Mouse (Mus musculus): Measurements from ENCODE around the gene Skap2. TPM values are rescaled to one million over a fixed set of nuclear protein-coding genes. Genes with fewer than 3 reads are reported as not detected.

The Skap2 gene
- polyA plus RNA-seq, 1 experiment, result 25.6 TPM

DNA sequence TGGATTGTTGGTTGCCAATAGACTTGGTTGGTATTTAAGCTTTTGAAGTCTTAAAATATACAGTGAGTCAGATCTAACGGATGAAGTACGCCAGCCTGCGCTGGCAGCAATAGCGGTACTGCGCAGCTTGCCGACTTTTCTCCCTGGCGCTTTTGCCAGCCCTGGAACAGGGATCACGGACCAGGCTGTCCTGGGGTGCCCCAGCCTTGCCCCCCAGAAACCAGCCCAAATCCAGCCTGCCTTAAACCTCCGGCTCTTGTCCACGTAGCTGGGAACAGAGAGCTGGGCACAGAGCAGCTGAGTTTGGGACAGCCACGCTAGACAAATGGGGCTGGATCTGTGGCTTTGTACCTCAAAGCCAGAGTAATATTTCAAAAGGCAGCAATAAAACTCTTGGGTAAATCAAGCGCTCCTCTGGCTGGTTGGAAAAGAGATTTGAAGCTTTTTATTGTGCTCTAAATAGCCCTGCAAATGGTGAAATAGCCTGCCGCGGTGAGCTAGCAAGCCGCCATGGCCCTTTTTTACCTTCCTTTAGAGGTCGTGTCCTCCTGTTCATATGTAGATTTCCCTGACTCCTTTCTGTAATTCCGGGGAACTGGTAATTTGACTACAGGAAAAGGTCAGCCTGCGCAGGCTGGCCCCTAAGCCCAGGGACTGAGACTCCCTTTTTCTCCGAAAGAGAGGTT, 6.2 kb downstream of the Skap2 start:
- Histone ChIP-seq H3ac (ENCODE audit: control insufficient read depth, insufficient read length) (no peak overlapping the region), H3K4me2 (ENCODE audit: low read depth) (peak overlapping the region; percentile 66), H3K27me3 (ENCODE audit: control insufficient read depth, insufficient read depth, insufficient read length) (no peaks in the 10 kb centered on the region), H3K79me2 (ENCODE audit: control insufficient read depth, insufficient read depth) (peaks cover 10% of the 10 kb centered on the region), H3K4me3 (peak overlapping the region; percentile 13), H3K36me3 (ENCODE audit: control insufficient read depth, insufficient read depth) (no peaks in the 10 kb centered on the region)
- peak; percentile 18 for TF ChIP-seq POLR2A (IDR thresholded peaks at IDR 0.05; ENCODE audit: insufficient read length, low read depth)
- TF ChIP-seq USF1 (IDR thresholded peaks at IDR 0.05; ENCODE audit: low read depth), result no peak
- TF ChIP-seq POLR2AphosphoS2 (IDR thresholded peaks at IDR 0.05; ENCODE audit: insufficient read length, low read depth), result no peak
- TF ChIP-seq TCF3 (IDR thresholded peaks at IDR 0.05; ENCODE audit: insufficient read length, low read depth), result no peak
- TF ChIP-seq MYOD1 (IDR thresholded peaks at IDR 0.05; ENCODE audit: control insufficient read depth in 1 of 3, insufficient read length in 2 of 3, low read depth in 2 of 3), result peak in 1 of 3 experiments; percentile 6
- TF ChIP-seq REST (IDR thresholded peaks at IDR 0.05; ENCODE audit: insufficient read depth, insufficient read length), result no peak

DNA sequence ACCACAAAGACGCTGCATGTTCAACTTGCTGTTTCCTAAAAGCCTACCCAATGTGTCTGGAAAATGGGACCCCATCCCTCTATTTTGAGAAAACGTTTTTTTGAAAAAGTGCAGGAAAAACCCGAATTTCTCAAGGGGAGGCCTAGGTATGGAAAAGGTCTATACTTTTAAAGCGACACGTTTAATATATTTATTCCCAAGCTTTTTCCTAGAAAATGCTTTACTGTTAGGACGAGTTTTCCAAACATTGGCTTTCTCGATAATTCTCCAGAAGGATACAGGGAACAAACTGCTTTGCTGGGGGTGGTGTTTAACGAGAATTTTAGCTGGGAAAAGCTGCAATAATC, 6.8 kb downstream of the Skap2 start:
- TF ChIP-seq POLR2AphosphoS2 (IDR thresholded peaks at IDR 0.05; ENCODE audit: insufficient read length, low read depth) (no peak), TCF3 (IDR thresholded peaks at IDR 0.05; ENCODE audit: insufficient read length, low read depth) (no peak), MYOD1 (IDR thresholded peaks at IDR 0.05; ENCODE audit: control insufficient read depth in 1 of 3, insufficient read length in 2 of 3, low read depth in 2 of 3) (no peak), SRF (IDR thresholded peaks at IDR 0.05; ENCODE audit: control insufficient read depth, insufficient read length, low read depth) (no peak), TCF12 (IDR thresholded peaks at IDR 0.05; ENCODE audit: insufficient read depth, poor library complexity, severe bottlenecking) (no peak), MYOG (IDR thresholded peaks at IDR 0.05; ENCODE audit: control insufficient read depth in 1 of 3, insufficient read depth in 1 of 3, insufficient read length in 2 of 3, low read depth in 2 of 3) (no peak), POLR2A (IDR thresholded peaks at IDR 0.05; ENCODE audit: insufficient read length, low read depth) (no peak), CEBPB (IDR thresholded peaks at IDR 0.05; ENCODE audit: insufficient read depth, poor library complexity, severe bottlenecking) (no peak), E2F4 (IDR thresholded peaks at IDR 0.05; ENCODE audit: insufficient read depth) (no peak), REST (IDR thresholded peaks at IDR 0.05; ENCODE audit: insufficient read depth, insufficient read length) (no peak), USF1 (IDR thresholded peaks at IDR 0.05; ENCODE audit: low read depth) (no peak), MAX (IDR thresholded peaks at IDR 0.05; ENCODE audit: low read depth) (no peak)
- Histone ChIP-seq H3K4me2 (ENCODE audit: low read depth) (peak overlapping the region; percentile 66), H3K4me3 (peak overlapping the region; percentile 13), H3K27me3 (ENCODE audit: control insufficient read depth, insufficient read depth, insufficient read length) (no peaks in the 10 kb centered on the region), H3K36me3 (ENCODE audit: control insufficient read depth, insufficient read depth) (no peaks in the 10 kb centered on the region), H3ac (ENCODE audit: control insufficient read depth, insufficient read length) (no peak overlapping the region), H3K79me2 (ENCODE audit: control insufficient read depth, insufficient read depth) (peaks cover 10% of the 10 kb centered on the region)

DNA sequence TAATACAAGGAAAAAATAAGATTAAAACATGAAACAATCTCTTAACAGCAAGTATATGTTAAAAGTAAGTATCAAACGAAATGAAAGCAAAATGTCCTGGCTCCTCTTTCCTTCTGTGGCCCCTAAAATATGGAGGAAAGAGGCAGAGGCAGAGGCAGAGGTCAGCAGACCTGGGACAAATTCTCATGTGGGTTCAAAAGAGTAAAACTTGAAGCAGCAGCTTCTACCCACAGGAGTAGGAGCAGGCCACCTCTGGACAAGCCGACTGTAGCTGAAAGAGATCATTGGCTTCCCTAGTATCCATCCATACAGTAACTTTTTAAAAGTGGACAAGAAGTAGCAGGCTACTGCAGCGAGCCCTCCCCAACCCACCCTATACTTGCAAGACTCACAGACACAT, 7.4 kb downstream of the Skap2 start:
- no peaks in the 10 kb centered on the region for H3K27me3 ChIP-seq (ENCODE audit: control insufficient read depth, insufficient read depth, insufficient read length)
- H3K36me3 ChIP-seq (ENCODE audit: control insufficient read depth, insufficient read depth), result no peaks in the 10 kb centered on the region
- peaks cover 10% of the 10 kb centered on the region for H3K79me2 ChIP-seq (ENCODE audit: control insufficient read depth, insufficient read depth)
- H3ac ChIP-seq (ENCODE audit: control insufficient read depth, insufficient read length), result no peak overlapping the region
- peak overlapping the region; percentile 66 for H3K4me2 ChIP-seq (ENCODE audit: low read depth)
- TF ChIP-seq TCF12 (IDR thresholded peaks at IDR 0.05; ENCODE audit: insufficient read depth, poor library complexity, severe bottlenecking) (no peak), TCF3 (IDR thresholded peaks at IDR 0.05; ENCODE audit: insufficient read length, low read depth) (no peak), MYOG (IDR thresholded peaks at IDR 0.05; ENCODE audit: control insufficient read depth in 1 of 3, insufficient read depth in 1 of 3, insufficient read length in 2 of 3, low read depth in 2 of 3) (no peak), POLR2A (IDR thresholded peaks at IDR 0.05; ENCODE audit: insufficient read length, low read depth) (no peak), CEBPB (IDR thresholded peaks at IDR 0.05; ENCODE audit: insufficient read depth, poor library complexity, severe bottlenecking) (no peak), USF1 (IDR thresholded peaks at IDR 0.05; ENCODE audit: low read depth) (no peak), POLR2AphosphoS2 (IDR thresholded peaks at IDR 0.05; ENCODE audit: insufficient read length, low read depth) (no peak), E2F4 (IDR thresholded peaks at IDR 0.05; ENCODE audit: insufficient read depth) (no peak), MAX (IDR thresholded peaks at IDR 0.05; ENCODE audit: low read depth) (no peak), REST (IDR thresholded peaks at IDR 0.05; ENCODE audit: insufficient read depth, insufficient read length) (no peak), SRF (IDR thresholded peaks at IDR 0.05; ENCODE audit: control insufficient read depth, insufficient read length, low read depth) (no peak), MYOD1 (IDR thresholded peaks at IDR 0.05; ENCODE audit: control insufficient read depth in 1 of 3, insufficient read length in 2 of 3, low read depth in 2 of 3) (no peak)
- no peak overlapping the region for H3K4me3 ChIP-seq

DNA sequence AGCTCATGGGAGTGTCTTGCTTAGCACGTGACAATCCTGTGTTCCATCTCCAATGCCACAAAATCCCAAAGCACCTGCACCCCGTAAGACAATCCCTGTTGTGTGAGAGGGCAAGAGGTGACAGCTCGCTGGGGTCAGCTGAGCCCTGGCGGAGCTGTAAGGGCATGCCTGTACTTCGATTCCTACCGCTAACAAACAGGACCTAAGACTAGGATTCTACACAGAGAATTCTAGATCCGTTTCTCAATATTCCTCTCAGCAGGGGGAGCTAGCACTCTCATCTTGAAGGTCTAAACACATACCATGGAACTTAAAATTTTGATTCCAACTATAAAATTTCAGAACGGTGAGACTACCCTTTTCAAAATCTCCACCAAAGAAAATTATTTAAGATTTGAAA, 9.7 kb downstream of the Skap2 start:
- H3K4me2 ChIP-seq (ENCODE audit: low read depth), result no peak overlapping the region
- TF ChIP-seq USF1 (IDR thresholded peaks at IDR 0.05; ENCODE audit: low read depth) (no peak), CEBPB (IDR thresholded peaks at IDR 0.05; ENCODE audit: insufficient read depth, poor library complexity, severe bottlenecking) (no peak), TCF12 (IDR thresholded peaks at IDR 0.05; ENCODE audit: insufficient read depth, poor library complexity, severe bottlenecking) (no peak), MYOD1 (IDR thresholded peaks at IDR 0.05; ENCODE audit: control insufficient read depth in 1 of 3, insufficient read length in 2 of 3, low read depth in 2 of 3) (no peak), MYOG (IDR thresholded peaks at IDR 0.05; ENCODE audit: control insufficient read depth in 1 of 3, insufficient read depth in 1 of 3, insufficient read length in 2 of 3, low read depth in 2 of 3) (no peak), POLR2A (IDR thresholded peaks at IDR 0.05; ENCODE audit: insufficient read length, low read depth) (no peak), SRF (IDR thresholded peaks at IDR 0.05; ENCODE audit: control insufficient read depth, insufficient read length, low read depth) (no peak), POLR2AphosphoS2 (IDR thresholded peaks at IDR 0.05; ENCODE audit: insufficient read length, low read depth) (no peak), MAX (IDR thresholded peaks at IDR 0.05; ENCODE audit: low read depth) (no peak), REST (IDR thresholded peaks at IDR 0.05; ENCODE audit: insufficient read depth, insufficient read length) (no peak), TCF3 (IDR thresholded peaks at IDR 0.05; ENCODE audit: insufficient read length, low read depth) (no peak), E2F4 (IDR thresholded peaks at IDR 0.05; ENCODE audit: insufficient read depth) (no peak)
- no peak overlapping the region for H3K4me3 ChIP-seq
- no peaks in the 10 kb centered on the region for H3K27me3 ChIP-seq (ENCODE audit: control insufficient read depth, insufficient read depth, insufficient read length)
- H3K36me3 ChIP-seq (ENCODE audit: control insufficient read depth, insufficient read depth), result no peaks in the 10 kb centered on the region
- H3ac ChIP-seq (ENCODE audit: control insufficient read depth, insufficient read length), result no peak overlapping the region
- peaks cover 10% of the 10 kb centered on the region for H3K79me2 ChIP-seq (ENCODE audit: control insufficient read depth, insufficient read depth)

Measured in myocyte (in vitro differentiated cells).